Mouse (Mus musculus) C2C12 (cell line): ENCODE data around the gene Mr1. TPM values are rescaled to one million over a fixed set of nuclear protein-coding genes. Genes with fewer than 3 reads are reported as not detected.

Source experiments
- H3K27me3 ChIP-seq: one replicate; pipeline ENCODE4 v1.6.1; 2011; ENCODE audit not compliant: control insufficient read depth, insufficient read depth, insufficient read length
- H3K36me3 ChIP-seq: one replicate; pipeline ENCODE4 v1.6.1; 2011; ENCODE audit not compliant: control insufficient read depth, insufficient read depth
- H3K4me3 ChIP-seq: one replicate; pipeline ENCODE4 v1.5.1; 2011; ENCODE audit warnings: mild to moderate bottlenecking, control low read depth; ENCODE audit not compliant: poor library complexity, insufficient read depth, severe bottlenecking
- H3K79me2 ChIP-seq: one replicate; pipeline ENCODE4 v1.6.1; 2011; ENCODE audit not compliant: control insufficient read depth, insufficient read depth
- H3K79me3 ChIP-seq: one replicate; pipeline ENCODE4 v1.6.1; 2011; ENCODE audit warnings: low read depth, control low read depth
- H3ac ChIP-seq: one replicate; pipeline ENCODE3; 2011; ENCODE audit warnings: low read depth; ENCODE audit not compliant: control insufficient read depth, insufficient read length
- CEBPB ChIP-seq: IDR thresholded peaks from one replicate; pipeline ENCODE4 v1.6.1; 2011; ENCODE audit warnings: low read depth, mild to moderate bottlenecking, control low read depth, moderate library complexity
- CTCF ChIP-seq: IDR thresholded peaks from one replicate; pipeline ENCODE4 v1.5.1; 2011; ENCODE audit not compliant: control insufficient read depth, insufficient read depth, insufficient read length
- FOSL1 ChIP-seq: IDR thresholded peaks from one replicate; pipeline ENCODE4 v1.8.0; 2011; ENCODE audit warnings: mild to moderate bottlenecking, low read length; ENCODE audit not compliant: poor library complexity, insufficient read depth, severe bottlenecking
- MAX ChIP-seq: IDR thresholded peaks from one replicate; pipeline ENCODE4 v1.6.1; 2011; ENCODE audit warnings: mild to moderate bottlenecking, control low read depth
- MYOD1 ChIP-seq: IDR thresholded peaks from one replicate; pipeline ENCODE4 v1.6.1; 2011; ENCODE audit warnings: low read depth; ENCODE audit not compliant: control insufficient read depth, insufficient read length
- MYOG ChIP-seq: IDR thresholded peaks from one replicate; pipeline ENCODE4 v1.6.1; 2011; ENCODE audit not compliant: control insufficient read depth, insufficient read length; ENCODE audit errors: extremely low read depth
- USF1 ChIP-seq: IDR thresholded peaks from one replicate; pipeline ENCODE4 v1.6.1; 2011; ENCODE audit warnings: low read depth, mild to moderate bottlenecking, control low read depth, moderate library complexity
- long read RNA-seq, 2 experiments: library from polyadenylated mRNA; unstranded; transcript quantifications; one replicate each; pipeline ENCODE4 v2.0.0; 2019 to 2020
- polyA plus RNA-seq: library from polyadenylated mRNA; unstranded; fragments of >200 nt; fragmentation: generic; extraction: Trizol; gene quantifications from one replicate; pipeline ENCODE4 v1.2.1, GENCODE M21; 2012; ENCODE audit warnings: missing spikeins

The Mr1 gene
- 1.1 TPM for polyA plus RNA-seq
- long read RNA-seq, experiment 1, transcript Mr1-201 (6 exons, 2,512 nt): major isoform, 14 of 20 reads
- long read RNA-seq, experiment 1, partial matches to known transcripts: 2 of 20 reads
- long read RNA-seq, experiment 1, other reads (novel, unspliced or antisense): 1 of 20 reads
- long read RNA-seq, experiment 2, transcript Mr1-201 (6 exons, 2,512 nt): major isoform, 14 of 23 reads
- long read RNA-seq, experiment 2, transcript Mr1-204 (6 exons, 2,949 nt): minor isoform, 7 of 23 reads
- long read RNA-seq, experiment 2, partial matches to known transcripts: 0 of 23 reads
- long read RNA-seq, experiment 2, other reads (novel, unspliced or antisense): 0 of 23 reads

GRCm38 (mm10) chr1:155146572-155146980, at the start of gene Mr1:
Gene Mr1 (minus strand): TSS chr1:155146814.
- Histone ChIP-seq H3K79me3 (no peaks in the 10 kb centered on the region), H3K4me3 (no peak within 1 kb of the TSS), H3K27me3 (no peaks in the 10 kb centered on the region), H3K79me2 (no peaks in the 10 kb centered on the region), H3ac (no peak within 1 kb of the TSS), H3K36me3 (no peaks in the 10 kb centered on the region)
- TF ChIP-seq CEBPB (no peak), CTCF (no peak), FOSL1 (no peak), MYOG (no peak), MAX (no peak), MYOD1 (no peak), USF1 (no peak)

GRCm38 (mm10) chr1:155192805-155193368, 46.3 kb upstream of the Mr1 start:
- H3K27me3 ChIP-seq: no peaks in the 10 kb centered on the region
- no peaks in the 10 kb centered on the region for H3K79me3 ChIP-seq
- no peak overlapping the region for H3ac ChIP-seq
- no peak overlapping the region for H3K4me3 ChIP-seq
- no peaks in the 10 kb centered on the region for H3K79me2 ChIP-seq
- peaks cover 14% of the 10 kb centered on the region for H3K36me3 ChIP-seq
- no peak for TF ChIP-seq CEBPB
- TF ChIP-seq FOSL1: no peak
- TF ChIP-seq MYOD1: no peak
- TF ChIP-seq USF1: no peak
- no peak for TF ChIP-seq CTCF
- TF ChIP-seq MYOG: no peak
- no peak for TF ChIP-seq MAX

- H3K4me3 ChIP-seq: no peak overlapping the region
- H3K36me3 ChIP-seq: peaks cover 14% of the 10 kb centered on the region
- no peak overlapping the region for H3ac ChIP-seq
- H3K79me2 ChIP-seq: no peaks in the 10 kb centered on the region
- H3K79me3 ChIP-seq: no peaks in the 10 kb centered on the region
- H3K27me3 ChIP-seq: no peaks in the 10 kb centered on the region
- TF ChIP-seq CTCF (no peak), MAX (no peak), MYOD1 (no peak), CEBPB (no peak), MYOG (no peak), FOSL1 (no peak), USF1 (no peak)
Measured at GRCm38 (mm10) chr1:155191671-155192070, 45.1 kb upstream of the Mr1 start.

- H3K79me3 ChIP-seq: no peaks in the 10 kb centered on the region
- peaks cover 14% of the 10 kb centered on the region for H3K36me3 ChIP-seq
- H3ac ChIP-seq: no peak overlapping the region
- no peak for TF ChIP-seq MAX
- TF ChIP-seq CTCF: no peak
- TF ChIP-seq MYOG: no peak
- TF ChIP-seq CEBPB: no peak
- TF ChIP-seq USF1: no peak
- no peak for TF ChIP-seq MYOD1
- TF ChIP-seq FOSL1: no peak
- no peaks in the 10 kb centered on the region for H3K27me3 ChIP-seq
- no peaks in the 10 kb centered on the region for H3K79me2 ChIP-seq
- H3K4me3 ChIP-seq: no peak overlapping the region
Measured at GRCm38 (mm10) chr1:155191219-155191618, 44.6 kb upstream of the Mr1 start.

GRCm38 (mm10) chr1:155188656-155189055, 42.0 kb upstream of the Mr1 start:
- H3K79me2 ChIP-seq: no peaks in the 10 kb centered on the region

More at GRCm38 (mm10) chr1:155188656-155189055, 42.0 kb upstream of the Mr1 start:
- peaks cover 14% of the 10 kb centered on the region for H3K36me3 ChIP-seq
- H3ac ChIP-seq: no peak overlapping the region
- no peaks in the 10 kb centered on the region for H3K79me3 ChIP-seq
- no peaks in the 10 kb centered on the region for H3K27me3 ChIP-seq
- TF ChIP-seq CEBPB (no peak), CTCF (no peak), MAX (no peak), MYOD1 (no peak), FOSL1 (no peak), USF1 (no peak), MYOG (no peak)
- H3K4me3 ChIP-seq: no peak overlapping the region
